Mouse (Mus musculus) lung, postnatal 0 days (tissue): ENCODE data around the gene Arxes1.

Experiments used
- CTCF ChIP-seq: IDR thresholded peaks from 2 replicates; pipeline ENCODE4 v1.5.1; 2016; ENCODE audit warnings: antibody characterized with exemption, mild to moderate bottlenecking
- EP300 ChIP-seq: IDR thresholded peaks from 2 replicates; pipeline ENCODE4 v1.6.1; 2016; ENCODE audit warnings: antibody characterized with exemption, mild to moderate bottlenecking, control low read depth

- no peak for TF ChIP-seq EP300
- no peak for TF ChIP-seq CTCF
Measured at GRCm38 (mm10) chrX:136007199-136007843, 25.8 kb upstream of the Arxes1 start.
